Mouse (Mus musculus): ENCODE data around the gene Ccnyl1. TPM values are rescaled to one million over a fixed set of nuclear protein-coding genes. Genes with fewer than 3 reads are reported as not detected.
A peak's percentile ranks its signal among the peaks of the same experiment; 100 is the strongest.

Ccnyl1 gene
- total RNA-seq, 2 experiments from 2014 or later: 4.7 to 8.4 TPM

DNA sequence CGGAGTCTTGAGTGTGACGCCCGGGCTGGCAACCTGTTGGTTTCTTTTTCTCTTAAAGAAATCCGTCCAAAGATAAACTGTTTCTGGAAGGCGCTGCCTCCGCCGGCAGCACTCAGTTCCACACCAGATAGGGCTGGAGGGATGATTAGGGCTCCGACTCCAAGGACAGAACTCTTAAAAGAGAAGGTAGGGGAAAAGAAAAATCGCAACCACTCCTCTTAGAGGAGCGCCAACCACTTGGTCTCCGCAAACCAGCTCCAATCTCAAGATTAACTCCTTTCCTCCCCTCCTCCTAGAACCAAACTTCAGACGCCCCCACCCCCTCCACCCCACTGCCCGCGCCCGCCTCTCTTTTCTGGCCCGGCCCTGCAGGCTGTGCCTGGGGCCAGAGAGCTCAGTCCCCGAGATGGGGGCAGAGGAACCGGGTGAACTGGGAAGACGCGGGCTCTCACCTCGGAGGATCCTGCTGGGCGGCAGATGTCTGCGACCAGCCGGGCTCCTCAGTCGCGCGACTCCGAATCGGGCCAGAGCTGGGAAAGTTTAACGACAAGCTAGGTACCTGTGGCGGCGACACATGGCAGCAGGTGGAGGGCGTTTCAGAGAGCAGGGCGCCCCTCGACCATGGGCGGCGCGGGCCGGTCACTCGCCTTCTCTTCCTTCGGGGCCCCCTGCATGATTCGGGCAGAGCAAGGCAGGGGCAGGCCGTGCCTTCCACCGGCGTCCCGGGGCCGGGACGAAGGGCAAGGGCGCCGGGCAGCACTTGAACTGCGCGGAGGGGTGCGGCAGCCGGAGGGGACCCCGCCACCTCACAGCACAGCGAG is 46.6 kb downstream of the Ccnyl1 start:
- no peak for ATAC-seq (replicated peaks; ENCODE audit: poor library complexity)

DNA sequence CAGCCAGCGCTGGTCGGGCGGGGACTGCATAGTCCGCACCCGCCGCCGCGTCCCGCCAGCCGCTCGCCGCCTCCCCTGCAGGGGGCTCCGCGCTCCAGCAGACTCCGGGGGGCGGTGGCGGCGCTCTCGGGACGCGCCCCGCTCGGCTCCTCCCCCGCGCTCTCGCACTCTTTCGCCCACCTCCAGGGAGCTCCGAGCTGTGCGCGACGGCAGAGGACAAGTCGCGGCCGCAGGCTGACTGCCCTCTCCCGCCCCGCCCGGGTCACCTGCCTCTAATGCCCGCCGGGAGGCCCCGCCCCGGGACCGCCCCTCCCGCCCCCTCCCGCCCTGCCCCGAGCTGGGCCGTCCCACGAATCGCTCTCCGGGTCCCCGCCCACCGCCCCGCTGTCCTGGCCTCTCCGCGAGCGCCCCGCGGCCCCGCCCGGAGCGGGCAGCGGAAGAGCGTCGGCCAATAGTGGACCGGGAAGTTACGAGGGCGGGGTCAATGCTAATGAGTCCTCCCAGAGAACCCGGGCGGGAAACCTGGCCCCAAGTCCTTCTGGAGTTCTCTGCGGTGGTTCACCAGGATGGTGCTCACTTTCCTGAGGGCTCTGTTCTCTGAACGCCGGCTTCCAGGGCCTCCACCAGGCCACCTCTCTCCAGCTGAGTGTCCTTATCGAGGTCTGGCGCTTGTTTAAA is 47.4 kb downstream of the Ccnyl1 start, which contains the start of gene Fzd5:
Gene Fzd5 (minus strand): TSS at position 250 of the 678 bp plus-strand sequence.
- peak; percentile 68 for ATAC-seq (replicated peaks; ENCODE audit: poor library complexity)

DNA sequence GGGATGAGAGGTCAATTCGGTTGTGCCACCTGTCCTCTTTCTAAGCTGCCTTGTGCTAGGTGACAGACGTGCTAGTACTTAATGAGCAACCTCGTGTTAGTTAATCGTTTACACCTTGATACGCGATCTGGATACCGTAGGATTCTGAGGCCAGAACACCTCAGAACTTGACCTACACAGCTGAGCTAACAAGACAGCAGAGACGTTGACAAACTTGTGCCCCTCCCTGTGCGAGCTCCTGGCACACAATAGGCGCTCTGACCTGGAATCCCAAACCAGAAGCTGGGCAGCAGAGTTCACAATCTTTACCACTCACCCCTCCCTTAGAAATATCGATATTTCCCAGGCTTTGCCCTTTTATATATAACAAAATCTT is 47.9 kb downstream of the Ccnyl1 start:
- ATAC-seq (replicated peaks; ENCODE audit: poor library complexity): peak; percentile 7; the same call in 1 of the 2 replicates

DNA sequence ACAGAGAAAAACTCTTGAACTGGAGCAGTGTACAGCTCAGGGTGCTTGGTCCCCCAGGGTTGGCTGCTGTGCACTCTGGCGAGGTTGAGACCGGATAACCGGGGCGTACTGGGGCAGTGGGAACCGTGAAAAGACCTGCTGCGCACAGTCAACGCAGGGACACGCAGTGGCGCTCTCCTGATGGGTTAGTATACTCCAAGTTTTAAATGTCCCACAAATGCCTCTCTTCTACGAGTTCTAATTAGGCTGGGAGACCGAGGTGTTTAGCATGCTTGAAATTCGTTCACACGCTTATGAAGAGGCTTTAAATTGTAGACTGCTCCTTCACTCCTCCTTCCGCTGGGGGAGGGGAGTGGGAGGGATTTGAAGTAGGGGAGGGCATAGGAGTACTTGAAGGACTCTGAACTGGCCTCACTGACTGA is 48.4 kb downstream of the Ccnyl1 start:
- ATAC-seq (replicated peaks; ENCODE audit: poor library complexity): peak; percentile 12

DNA sequence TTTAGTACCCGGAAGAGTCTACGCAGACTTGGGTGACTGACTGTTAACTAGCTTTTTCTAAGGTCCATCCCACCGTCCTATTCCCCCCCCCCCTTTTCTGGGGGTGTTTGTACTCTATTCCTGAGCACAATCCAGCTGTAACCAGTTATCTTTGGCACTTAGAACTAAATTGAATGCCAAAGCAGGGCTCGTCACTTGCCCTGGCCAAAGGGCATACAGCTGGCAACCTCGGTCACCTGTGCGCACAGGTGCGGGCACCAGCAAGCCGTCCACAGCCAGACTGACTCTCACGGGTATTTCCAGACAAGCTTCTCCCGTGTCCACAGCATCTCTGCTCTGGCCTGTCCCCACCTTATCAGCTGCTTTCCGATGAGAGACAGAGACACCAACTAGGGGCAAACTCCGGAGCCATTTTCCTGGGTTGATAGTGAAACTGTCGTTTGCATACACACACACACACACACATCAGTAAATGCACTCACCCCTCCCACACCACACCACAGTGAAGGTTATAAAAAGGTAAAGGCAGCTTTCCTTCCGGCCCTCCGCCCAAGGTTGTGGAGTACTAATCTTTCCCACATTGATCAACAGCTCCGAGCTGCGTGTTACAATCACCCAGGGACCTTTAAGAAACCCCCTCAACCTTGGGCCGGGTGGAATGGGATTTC is 52.6 kb downstream of the Ccnyl1 start:
- no peak for ATAC-seq (replicated peaks; ENCODE audit: poor library complexity)

DNA sequence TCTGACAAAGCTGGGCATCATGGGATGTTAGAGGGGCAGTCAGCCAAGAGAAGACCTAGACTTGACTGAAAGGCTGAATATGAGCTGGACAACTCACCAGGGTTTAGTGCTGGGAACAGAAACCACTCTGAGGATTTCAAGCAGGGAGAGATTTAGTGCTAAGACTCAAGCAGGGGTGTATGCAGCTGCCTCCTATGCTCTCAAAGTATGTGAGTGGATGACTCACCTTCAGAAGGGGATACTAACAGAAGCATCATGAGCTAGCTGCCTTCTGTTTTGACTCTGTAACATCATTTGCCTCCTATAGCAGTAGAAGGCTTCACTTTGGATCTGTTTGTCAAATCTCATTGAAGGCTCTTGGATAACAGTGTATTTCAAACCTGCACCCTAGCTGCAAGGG is 54.4 kb downstream of the Ccnyl1 start:
- ATAC-seq (replicated peaks; ENCODE audit: poor library complexity): no peak

DNA sequence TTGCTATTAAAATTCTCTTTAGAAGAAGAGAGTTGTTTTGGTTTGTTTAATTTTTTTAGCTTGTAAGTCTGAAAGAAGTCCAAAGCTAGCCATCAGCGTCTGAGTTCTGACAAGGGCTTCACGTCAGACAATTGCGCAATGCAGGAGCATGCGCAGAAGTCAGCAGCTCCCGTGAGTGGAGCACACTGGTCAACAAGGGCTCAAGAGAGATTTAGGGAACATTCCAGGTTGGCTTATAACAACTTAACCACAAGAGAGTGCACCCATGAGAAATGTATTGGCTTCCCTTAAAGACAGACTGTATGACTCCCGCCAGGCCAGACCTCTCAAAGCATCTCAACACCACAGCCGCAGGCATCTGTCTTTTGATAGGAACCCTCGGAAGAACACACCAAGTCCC is 62.9 kb downstream of the Ccnyl1 start:
- ATAC-seq (replicated peaks; ENCODE audit: poor library complexity): peak; percentile 54

DNA sequence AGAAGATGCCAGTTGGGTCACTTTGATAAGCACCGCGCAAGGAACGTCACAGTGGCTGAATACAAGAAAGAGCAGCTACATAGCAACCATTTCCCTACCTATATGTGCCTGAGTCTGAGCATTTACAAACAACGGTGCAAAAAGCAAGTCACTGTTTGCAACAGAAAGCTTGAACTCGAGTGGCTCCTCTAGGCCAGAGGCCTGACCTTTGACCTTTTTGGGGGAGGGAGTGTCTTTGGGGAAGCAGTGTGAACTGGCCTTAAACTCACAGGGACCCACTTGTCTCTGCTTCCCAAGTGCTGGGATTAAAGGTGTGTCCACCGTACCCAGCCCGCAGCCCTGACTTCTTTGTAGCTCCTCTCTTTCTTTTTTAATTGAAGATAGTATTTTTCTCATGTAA is 63.4 kb downstream of the Ccnyl1 start:
- peak; percentile 12; the same call in 1 of the 2 replicates for ATAC-seq (replicated peaks; ENCODE audit: poor library complexity)

DNA sequence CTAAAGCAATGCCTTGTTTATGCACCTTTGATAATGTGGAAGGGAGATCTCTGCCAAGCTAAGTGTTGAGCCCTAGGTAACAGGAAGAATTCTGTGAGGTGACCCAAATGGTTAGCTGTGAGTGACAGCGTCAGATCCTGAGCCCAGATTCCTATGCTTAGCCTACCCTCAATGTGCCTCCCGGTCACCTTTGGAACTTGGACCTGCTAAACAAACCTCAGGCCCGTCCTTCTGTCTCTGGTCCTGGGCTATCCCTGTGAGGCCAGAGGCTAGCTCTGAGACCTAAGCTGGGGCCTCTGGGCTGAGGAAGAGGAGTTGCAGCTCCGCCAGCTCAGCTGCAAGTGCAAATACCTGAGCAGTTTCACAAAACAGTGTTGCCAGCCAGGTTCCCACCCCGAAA is 64.4 kb downstream of the Ccnyl1 start:
- no peak for ATAC-seq (replicated peaks; ENCODE audit: poor library complexity)

DNA sequence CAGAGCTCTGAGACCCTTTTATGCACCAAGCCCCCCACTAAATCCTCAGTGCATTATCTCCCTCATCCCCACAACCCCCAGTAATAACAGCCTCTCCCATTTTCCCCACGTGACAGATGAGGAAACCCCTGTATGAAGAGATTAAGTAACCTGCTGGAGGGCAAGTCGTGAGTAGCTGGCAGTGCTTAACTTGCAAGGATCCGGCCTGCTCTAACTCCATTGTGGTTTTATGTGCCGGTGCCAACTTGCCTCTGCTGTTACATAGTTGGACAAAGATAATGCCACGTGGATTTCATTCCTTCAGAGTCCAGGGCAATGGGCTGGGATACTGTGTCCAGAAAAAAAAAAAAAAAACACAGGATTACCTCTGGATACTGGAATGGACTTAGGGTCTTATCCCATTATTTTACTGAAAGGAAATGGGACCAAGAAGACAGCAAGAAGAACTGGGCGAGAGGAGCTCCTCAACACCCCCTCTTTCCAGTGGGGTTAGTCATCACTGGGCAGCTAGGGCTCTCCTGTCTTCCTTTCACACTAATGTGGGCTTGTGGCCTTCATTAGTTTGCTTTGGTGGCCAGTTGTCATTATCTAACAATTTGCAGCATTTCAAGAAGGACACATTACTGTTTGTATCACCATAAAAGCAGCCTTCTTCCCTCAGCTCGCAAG is 65.8 kb downstream of the Ccnyl1 start:
- peak; percentile 67 for ATAC-seq (replicated peaks; ENCODE audit: poor library complexity)

DNA sequence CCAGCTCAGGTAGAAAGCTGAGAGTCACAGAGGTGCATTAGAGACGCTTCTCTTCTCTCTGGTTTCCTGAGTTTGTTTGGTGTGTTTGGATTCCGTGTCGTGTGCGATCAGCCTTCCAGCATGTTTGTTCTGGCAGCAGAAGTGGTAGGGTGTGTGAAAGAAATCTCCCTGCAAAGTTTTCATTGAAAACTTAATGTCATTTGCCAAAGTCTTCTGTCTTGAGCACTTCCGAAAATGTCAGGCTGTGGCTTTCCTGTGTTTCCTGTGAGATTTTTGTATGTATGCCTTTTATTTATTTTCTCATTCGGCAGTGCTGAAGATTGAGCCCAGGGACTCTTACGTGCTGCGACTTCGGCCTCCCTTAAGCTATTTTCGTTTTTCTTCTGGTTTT is 66.4 kb downstream of the Ccnyl1 start:
- ATAC-seq (replicated peaks; ENCODE audit: poor library complexity): no peak

DNA sequence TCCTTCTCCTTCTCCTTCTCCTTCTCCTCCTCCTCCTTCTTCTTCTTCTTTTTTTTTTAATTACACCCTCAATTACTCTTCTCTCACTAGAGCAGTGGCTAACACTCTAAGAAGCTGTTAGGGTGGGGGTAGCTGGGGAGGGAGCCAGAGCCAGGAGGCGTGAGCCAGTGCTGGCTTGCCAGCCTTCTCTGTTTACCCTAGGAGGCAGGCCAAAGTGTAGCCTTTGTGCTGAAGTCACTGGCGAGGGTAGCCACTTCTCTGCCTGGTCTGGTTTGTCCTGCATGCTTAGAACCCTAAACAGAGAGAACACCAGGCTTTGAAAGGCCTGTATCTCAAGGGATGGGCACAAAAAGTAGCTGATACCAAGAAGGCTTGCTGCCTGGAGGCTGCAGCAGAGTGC is 67.0 kb downstream of the Ccnyl1 start:
- ATAC-seq (replicated peaks; ENCODE audit: poor library complexity): no peak

DNA sequence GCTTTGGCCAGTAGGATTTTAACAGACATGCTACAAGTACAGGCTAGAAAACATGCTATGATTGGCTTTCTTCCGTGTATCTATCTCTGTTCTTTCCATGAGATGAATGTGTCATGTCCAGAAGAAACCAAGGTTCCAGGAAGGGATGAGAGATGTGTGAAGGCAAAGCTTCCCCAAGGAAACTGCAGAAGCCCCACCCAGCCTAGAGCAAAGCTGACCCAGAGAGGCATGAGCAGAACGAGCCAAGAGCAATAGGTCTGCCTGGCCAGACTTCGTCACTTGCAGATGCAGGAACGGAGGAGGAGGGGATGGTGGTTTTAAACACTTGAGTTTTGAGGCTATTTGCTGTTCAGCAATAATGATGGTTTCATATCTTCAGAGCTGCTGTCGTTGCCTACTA is 67.5 kb downstream of the Ccnyl1 start:
- no peak for ATAC-seq (replicated peaks; ENCODE audit: poor library complexity)

DNA sequence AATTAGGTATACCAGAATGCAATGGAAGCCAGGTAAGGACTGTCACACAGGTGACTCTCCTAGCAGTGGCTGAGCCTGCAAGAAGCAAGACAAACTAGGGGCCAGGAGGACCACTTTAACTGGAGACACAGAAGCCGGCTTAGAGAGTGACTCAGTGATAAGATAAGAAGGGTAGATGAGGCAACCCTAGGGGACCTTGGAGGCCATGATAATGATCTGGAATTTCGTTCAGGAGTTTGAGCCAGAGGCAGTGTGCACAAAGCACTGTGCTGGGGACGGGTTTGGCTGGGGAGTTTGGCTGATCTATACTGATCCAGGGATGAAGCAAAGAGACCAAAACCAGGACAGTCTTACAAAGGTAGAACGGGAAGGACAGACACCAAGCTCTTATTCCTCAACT is 71.4 kb downstream of the Ccnyl1 start:
- ATAC-seq (replicated peaks; ENCODE audit: poor library complexity): no peak

DNA sequence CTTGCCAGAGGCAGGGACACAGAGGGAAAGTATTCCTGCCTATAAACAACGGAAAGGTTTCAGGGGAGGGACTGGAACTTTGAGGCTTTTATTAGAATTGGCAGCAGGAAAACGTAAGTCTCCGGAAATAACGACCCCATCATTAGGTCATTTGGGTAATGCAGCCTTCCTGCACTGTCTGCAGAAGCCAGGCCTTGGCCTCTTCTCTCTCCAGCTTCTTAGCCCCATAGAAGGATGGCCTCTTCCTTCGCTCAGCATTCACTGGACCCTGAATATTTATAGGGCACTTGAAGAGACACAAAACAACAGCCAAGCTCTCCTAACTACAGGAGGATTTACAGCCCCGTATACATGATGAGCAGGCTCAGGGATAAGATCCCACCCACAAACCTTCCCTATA is 79.9 kb downstream of the Ccnyl1 start:
- ATAC-seq (replicated peaks; ENCODE audit: poor library complexity): no peak

DNA sequence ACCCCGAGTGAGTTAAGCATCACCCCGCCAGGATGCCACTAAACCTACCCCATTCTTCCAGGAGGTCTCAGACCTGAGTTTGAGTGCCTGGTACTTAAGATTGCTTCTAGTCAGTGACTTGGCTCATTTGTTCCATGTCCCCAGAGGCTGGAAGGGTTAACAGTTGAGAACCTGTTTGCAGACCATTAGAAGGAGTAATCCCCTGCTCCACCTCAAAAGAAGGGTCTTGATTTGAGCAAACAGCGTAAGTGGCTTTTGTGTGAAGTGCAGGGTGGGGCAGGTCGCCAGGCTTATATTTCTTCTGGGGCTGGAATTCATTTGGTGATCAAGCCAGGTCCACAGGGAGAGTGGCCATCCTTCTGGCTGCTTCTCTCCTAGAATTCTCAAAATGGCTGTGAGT is 83.0 kb downstream of the Ccnyl1 start:
- ATAC-seq (replicated peaks; ENCODE audit: poor library complexity): no peak

Other genes with a start within 250 kb of the Ccnyl1 start
- gene Creb1, start 157.8 kb upstream of the Ccnyl1 start, total RNA-seq (2015): 67.4 and 77.9 TPM in 2 replicates
- 65.6 and 69.7 TPM in 2 replicates for gene Creb1, start 157.8 kb upstream of the Ccnyl1 start, total RNA-seq (2017)
- 8.1 and 8.9 TPM in 2 replicates for gene Mettl21a, start 73.2 kb upstream of the Ccnyl1 start, total RNA-seq (2015)
- gene Mettl21a, start 73.2 kb upstream of the Ccnyl1 start, total RNA-seq (2017): 9.8 and 10.4 TPM in 2 replicates
- gene Fzd5, start 47.3 kb downstream of the Ccnyl1 start, total RNA-seq (2015): 0.89 and 1.6 TPM in 2 replicates
- gene Fzd5, start 47.3 kb downstream of the Ccnyl1 start, total RNA-seq (2017): 1.0 and 1.7 TPM in 2 replicates